Comparison of ENCODE assay signal across 9 mouse cellular contexts in genomic region chr7:132475069-132475468, GRCm38 (mm10).
A peak's percentile ranks its signal among the peaks of the same experiment; 100 is the strongest.
DNase-seq lines count a peak whose midpoint lies in the region; ATAC-seq and TF ChIP-seq lines count a peak whose summit lies in the region.
"Had no signal": no experiment of that assay in that cellular context is flagged by ENCODE, and none has a peak within 500 bp of the region (broad histone marks: within the 10 kb centered on the region; RNA-seq: fewer than 3 reads in every experiment).

No protein-coding gene starts in this region.

- no peak overlapping the region for H3K4me2 ChIP-seq in CH12.LX (ENCODE audit: insufficient read depth, low read depth, poor library complexity, severe bottlenecking)
- no peak overlapping the region for H3K4me2 ChIP-seq in liver, embryonic 12.5 days
- H3K4me2 ChIP-seq: heart, embryonic 15.5 days had no signal

- no peaks in the 10 kb centered on the region for H3K36me3 ChIP-seq in CH12.LX (replicated peaks in 1 of 2; ENCODE audit: control insufficient read depth in 1 of 2, insufficient read depth in 1 of 2, low read length in 1 of 2)
- H3K36me3 ChIP-seq in liver, embryonic 12.5 days, result no peaks in the 10 kb centered on the region
- H3K36me3 ChIP-seq: heart, embryonic 15.5 days had no signal

- peaks cover 95% of the 10 kb centered on the region for H3K27me3 ChIP-seq in CH12.LX (replicated peaks)
- H3K27me3 ChIP-seq in liver, embryonic 12.5 days (replicated peaks), result peaks cover 19% of the 10 kb centered on the region

- no peak for TF ChIP-seq EP300 in CH12.LX (IDR thresholded peaks at IDR 0.05; ENCODE audit: low read length)

- H3K9me3 ChIP-seq in CH12.LX (replicated peaks; ENCODE audit: low read length), result peaks cover 3% of the 10 kb centered on the region
- H3K9me3 ChIP-seq in liver, embryonic 12.5 days (replicated peaks), result no peaks in the 10 kb centered on the region
- H3K9me3 ChIP-seq: heart, embryonic 15.5 days had no signal

- H3K27ac ChIP-seq in CH12.LX (ENCODE audit: insufficient read depth, low read depth), result no peak overlapping the region
- H3K27ac ChIP-seq in liver, embryonic 12.5 days, result no peak overlapping the region
- H3K27ac ChIP-seq: heart, embryonic 15.5 days had no signal

- peak; percentile 21; the same call in 1 of the 2 replicates for ATAC-seq in liver, embryonic 12.5 days

- peak; percentile 85 for TF ChIP-seq RAD21 in CH12.LX (IDR thresholded peaks at IDR 0.05; ENCODE audit: low read depth, low read length)

- in situ Hi-C loops in CH12.LX (cut with MboI; ENCODE audit: low pct_ligation_motif_present, low pct_unique_long_range_greater_than_20kb, low sequenced_read_pairs), result no loop called here

- no peak overlapping the region for H3K4me3 ChIP-seq in CH12.LX (replicated peaks in 1 of 3; ENCODE audit: low read depth in 2 of 3, low read length in 2 of 3, poor library complexity in 1 of 3)
- H3K4me3 ChIP-seq in liver, embryonic 12.5 days, result no peak overlapping the region
- H3K4me3 ChIP-seq: heart, embryonic 15.5 days had no signal

- DNase-seq in 416B (ENCODE audit: low read depth) (peak; percentile 63), CH12.LX (ENCODE audit: extremely low read depth) (peak; percentile 46)
- DNase-seq in cerebellum, adult 11 months, result peak; percentile 63
- DNase-seq in frontal cortex, postnatal 36 days (ENCODE audit: low spot score in 2 of 2), result peak; percentile 70 to 79
- DNase-seq in kidney, postnatal 14 days, result peak; percentile 70
- peak; percentile 51 for DNase-seq in retina, postnatal 1 day
- peak; percentile 47 to 64 for DNase-seq in urinary bladder, postnatal 36 days (ENCODE audit: low spot score in 2 of 2)

- no peak for TF ChIP-seq POLR2A in CH12.LX (IDR thresholded peaks at IDR 0.05; ENCODE audit: low read depth, low read length)

- dilution Hi-C loops in CH12.LX (cut with MboI; ENCODE audit: extremely low pct_ligation_motif_present, extremely low pct_unique_long_range_greater_than_20kb, low sequenced_read_pairs), result no loop called here

- H3K4me1 ChIP-seq in CH12.LX (ENCODE audit: control insufficient read depth in 1 of 2, insufficient read depth in 2 of 2), result no peaks in the 10 kb centered on the region; a peak in 1 of 4 replicates
- H3K4me1 ChIP-seq in liver, embryonic 12.5 days, result no peaks in the 10 kb centered on the region
- H3K4me1 ChIP-seq: heart, embryonic 15.5 days had no signal

- H3K79me2 ChIP-seq in CH12.LX (replicated peaks; ENCODE audit: control insufficient read depth, extremely low read depth, insufficient read depth, poor library complexity, severe bottlenecking), result no peaks in the 10 kb centered on the region

- no peak overlapping the region for H3K9ac ChIP-seq in CH12.LX (ENCODE audit: insufficient read depth, low read depth)
- H3K9ac ChIP-seq in liver, embryonic 12.5 days, result no peak overlapping the region
- H3K9ac ChIP-seq: heart, embryonic 15.5 days had no signal

- 20% methylated on average over 5 of the region's 5 CpGs for WGBS in liver, embryonic 12.5 days (ENCODE audit: insufficient replicate concordance)

- TF ChIP-seq CTCF in CH12.LX (conservative IDR thresholded peaks at IDR 0.05 in 1 of 2, IDR thresholded peaks at IDR 0.05 in 1 of 2; ENCODE audit: low read depth in 2 of 2, low read length in 2 of 2), result peak; percentile 39 to 88; a peak in 3 of 4 replicates

TF ChIP-seq in CH12.LX, 34 proteins besides CTCF, POLR2A, EP300 and RAD21:
- TF ChIP-seq TCF12 (IDR thresholded peaks at IDR 0.05; ENCODE audit: low read depth, low read length) (no peak), ZC3H11A (IDR thresholded peaks at IDR 0.05; ENCODE audit: low read depth, low read length) (peak; percentile 64), SMC3 (IDR thresholded peaks at IDR 0.05; ENCODE audit: low read depth, low read length) (peak; percentile 94), ZMIZ1 (IDR thresholded peaks at IDR 0.05; ENCODE audit: low read depth, low read length) (no peak), GABPA (IDR thresholded peaks at IDR 0.05; ENCODE audit: insufficient replicate concordance, low read depth, low read length) (no peak), ELF1 (IDR thresholded peaks at IDR 0.05; ENCODE audit: low read depth, low read length) (no peak)
